Mouse (Mus musculus): ENCODE measurements around the gene Xxylt1.
A peak's percentile ranks its signal among the peaks of the same experiment; 100 is the strongest.

- TF ChIP-seq ZC3H11A (IDR thresholded peaks at IDR 0.05; ENCODE audit: borderline replicate concordance, low read depth, low read length) (0 out of 2 replicates have a peak, but pooled peaks have one; percentile 2), CHD2 (IDR thresholded peaks at IDR 0.05; ENCODE audit: low read depth, low read length) (no peak), HCFC1 (IDR thresholded peaks at IDR 0.05; ENCODE audit: borderline replicate concordance, insufficient read depth, low read length) (no peak), MAFK (IDR thresholded peaks at IDR 0.05; ENCODE audit: insufficient read depth, low read depth, low read length) (no peak)
Observed at GRCm38 (mm10) chr16:30939210-30939609, 142.0 kb downstream of the Xxylt1 start.
